Mouse (Mus musculus): ENCODE results near the gene L3mbtl1. TPM values are rescaled to one million over a fixed set of nuclear protein-coding genes. Genes with fewer than 3 reads are reported as not detected.

Gene L3mbtl1
- total RNA-seq, 2 experiments from 2014 or later: 10.1 to 14.0 TPM

- Histone ChIP-seq H3K4me3 (no peak within 1 kb of the TSS), H3K27ac (no peak within 1 kb of the TSS)
- TF ChIP-seq CTCF (conservative IDR thresholded peaks at IDR 0.05): no peak
- DNase-seq (ENCODE audit: low spot score in 2 of 2): no peak
Measured at GRCm38 (mm10) chr2:162987218-162987617, 43.9 kb downstream of the L3mbtl1 start, which contains the start of gene Sgk2. Sgk2 (plus strand) TSS chr2:162987330.

- H3K4me3 ChIP-seq: no peak overlapping the region
- H3K27ac ChIP-seq: no peak overlapping the region
- no peak for TF ChIP-seq CTCF (conservative IDR thresholded peaks at IDR 0.05)
- no peak for DNase-seq (ENCODE audit: low spot score in 2 of 2)
Measured at GRCm38 (mm10) chr2:162988235-162988634, 45.0 kb downstream of the L3mbtl1 start.

- peak; percentile 43 for TF ChIP-seq CTCF (conservative IDR thresholded peaks at IDR 0.05)
- Histone ChIP-seq H3K4me3 (no peak overlapping the region; the same call in 1 of the 2 replicates), H3K27ac (peak overlapping the region; percentile 55; the same call in 1 of the 2 replicates)
- DNase-seq (ENCODE audit: low spot score in 2 of 2): no peak
Measured at GRCm38 (mm10) chr2:162991394-162992083, 48.3 kb downstream of the L3mbtl1 start.

GRCm38 (mm10) chr2:162992084-162992437 lies 48.8 kb downstream of the L3mbtl1 start:
- no peak for TF ChIP-seq CTCF (conservative IDR thresholded peaks at IDR 0.05)
- DNase-seq (ENCODE audit: low spot score in 2 of 2): no peak
- Histone ChIP-seq H3K4me3 (no peak overlapping the region), H3K27ac (peak overlapping the region; percentile 55; the same call in 1 of the 2 replicates)

- no peak for TF ChIP-seq CTCF (conservative IDR thresholded peaks at IDR 0.05)
- H3K27ac ChIP-seq: no peak overlapping the region
- DNase-seq (ENCODE audit: low spot score in 2 of 2): no peak
- no peak overlapping the region for H3K4me3 ChIP-seq
Measured at GRCm38 (mm10) chr2:162993881-162994616, 50.8 kb downstream of the L3mbtl1 start.

- peak; percentile 99 for TF ChIP-seq CTCF (conservative IDR thresholded peaks at IDR 0.05)
- Histone ChIP-seq H3K27ac (no peak overlapping the region), H3K4me3 (peak overlapping the region; percentile 6; the same call in 1 of the 2 replicates)
- DNase-seq (ENCODE audit: low spot score in 2 of 2): peak; percentile 54 to 78
Measured at GRCm38 (mm10) chr2:162998528-162999230, 55.4 kb downstream of the L3mbtl1 start.

- DNase-seq (ENCODE audit: low spot score in 2 of 2): peak in 1 of 2 experiments; percentile 40
- Histone ChIP-seq H3K27ac (no peak overlapping the region), H3K4me3 (no peak overlapping the region)
- TF ChIP-seq CTCF (conservative IDR thresholded peaks at IDR 0.05): peak; percentile 77
Measured at GRCm38 (mm10) chr2:162999744-163000143, 56.5 kb downstream of the L3mbtl1 start.

GRCm38 (mm10) chr2:163001071-163001470 lies 57.8 kb downstream of the L3mbtl1 start:
- H3K27ac ChIP-seq: no peak overlapping the region
- no peak overlapping the region for H3K4me3 ChIP-seq
- no peak for TF ChIP-seq CTCF (conservative IDR thresholded peaks at IDR 0.05)
- DNase-seq (ENCODE audit: low spot score in 2 of 2): no peak

- no peak overlapping the region for H3K4me3 ChIP-seq
- TF ChIP-seq CTCF (conservative IDR thresholded peaks at IDR 0.05): no peak
- H3K27ac ChIP-seq: no peak overlapping the region
- DNase-seq (ENCODE audit: low spot score in 2 of 2): no peak
Measured at GRCm38 (mm10) chr2:163007299-163007698, 64.0 kb downstream of the L3mbtl1 start.

GRCm38 (mm10) chr2:163016916-163017743 lies 73.9 kb downstream of the L3mbtl1 start, which contains the start of gene Ift52:
Ift52 (plus strand) TSS chr2:163017354.
- H3K27ac ChIP-seq: peak within 1 kb of the TSS; percentile 94
- TF ChIP-seq CTCF (conservative IDR thresholded peaks at IDR 0.05): no peak
- H3K4me3 ChIP-seq: peak within 1 kb of the TSS; percentile 99
- peak; percentile 90 to 94 for DNase-seq (ENCODE audit: low spot score in 2 of 2)

Other genes with a start within 250 kb of the L3mbtl1 start
- 100 to 1,000 TPM; 106 to 113 TPM for gene Srsf6, start 11.9 kb upstream of the L3mbtl1 start, total RNA-seq (2021)
- under 1 TPM; 0.54 to 0.97 TPM for gene Sgk2, start 43.9 kb downstream of the L3mbtl1 start, total RNA-seq (2021)
- gene Ift52, start 73.9 kb downstream of the L3mbtl1 start, total RNA-seq (2021): 10 to 100 TPM; 28.4 to 31.3 TPM
- gene Mybl2, start 111.2 kb downstream of the L3mbtl1 start, total RNA-seq (2021): 1 to 10 TPM; 1.8 to 2.6 TPM
- not detected for gene Gtsf1l, start 144.4 kb downstream of the L3mbtl1 start, total RNA-seq (2021)

Data from layer of hippocampus, adult 2 months (tissue).